Mouse (Mus musculus) CH12.LX (cell line): ENCODE data around the gene Ncl.

Experiments
- CHD2 ChIP-seq: IDR thresholded peaks from 2 replicates; pipeline ENCODE4 v1.6.1; 2011; ENCODE audit warnings: low read length, improper control_type of control experiment
- CTCF ChIP-seq, 2 experiments: IDR thresholded peaks in 1 of 2; conservative IDR thresholded peaks in 1 of 2; 2 replicates each; pipeline ENCODE4 v1.5.1; 2011 to 2012; ENCODE audit warnings: low read depth in 2 of 2, low read length in 2 of 2, improper control_type of control experiment in 1 of 2, inconsistent platforms in 1 of 2, mild to moderate bottlenecking in 1 of 2, moderate library complexity in 1 of 2
- ELF1 ChIP-seq: IDR thresholded peaks from 2 replicates; pipeline ENCODE4 v1.6.1; 2014; ENCODE audit warnings: low read depth, mild to moderate bottlenecking, inconsistent platforms, low read length, improper control_type of control experiment
- HCFC1 ChIP-seq: IDR thresholded peaks from 2 replicates; pipeline ENCODE4 v1.6.1; 2012; ENCODE audit warnings: low read depth, mild to moderate bottlenecking, inconsistent platforms, low read length, improper control_type of control experiment
- MAFK ChIP-seq: IDR thresholded peaks from 2 replicates; pipeline ENCODE4 v1.6.1; 2011; ENCODE audit warnings: low read length, improper control_type of control experiment; ENCODE audit not compliant: insufficient replicate concordance
- MAX ChIP-seq: IDR thresholded peaks from 2 replicates; pipeline ENCODE4 v1.6.1; 2011; ENCODE audit warnings: low read length, improper control_type of control experiment
- MAZ ChIP-seq: IDR thresholded peaks from 2 replicates; pipeline ENCODE4 v1.6.1; 2012; ENCODE audit warnings: low read depth, mild to moderate bottlenecking, inconsistent platforms, low read length, improper control_type of control experiment, moderate library complexity
- PAX5 ChIP-seq: IDR thresholded peaks from 2 replicates; pipeline ENCODE4 v1.6.1; 2012; ENCODE audit warnings: low read length, inconsistent platforms, mixed read lengths
- POLR2A ChIP-seq: IDR thresholded peaks from 2 replicates; pipeline ENCODE4 v1.6.1; 2011; ENCODE audit warnings: low read depth, mild to moderate bottlenecking, improper control_type of control experiment, low read length
- UBTF ChIP-seq: IDR thresholded peaks from 2 replicates; pipeline ENCODE4 v1.6.1; 2012; ENCODE audit warnings: low read depth, mild to moderate bottlenecking, inconsistent platforms, low read length, improper control_type of control experiment, moderate library complexity
- USF1 ChIP-seq: IDR thresholded peaks from 2 replicates; pipeline ENCODE4 v1.6.1; 2014; ENCODE audit warnings: low read depth, mild to moderate bottlenecking, inconsistent platforms, low read length, improper control_type of control experiment

DNA sequence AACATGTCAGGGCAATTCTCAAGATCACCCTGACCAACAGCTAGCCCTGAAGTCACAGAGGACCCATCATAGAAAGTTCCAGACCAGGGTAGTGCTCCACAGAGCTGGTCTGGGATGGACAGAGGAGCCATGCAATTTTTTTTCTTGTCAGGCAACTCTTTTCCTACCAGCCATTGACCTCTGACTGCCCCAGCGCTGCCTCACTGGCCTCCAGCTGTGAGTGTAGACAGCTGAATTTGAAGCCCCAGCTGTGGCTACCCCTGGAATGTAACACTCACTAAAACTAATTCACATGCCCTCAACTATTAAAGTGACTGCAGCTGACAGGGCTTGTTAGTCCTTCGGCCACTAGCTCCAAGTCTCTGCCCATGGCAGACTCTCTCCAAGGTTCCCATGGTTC lies 59.1 kb downstream of the Ncl start:
- TF ChIP-seq CTCF (conservative IDR thresholded peaks at IDR 0.05 in 1 of 2, IDR thresholded peaks at IDR 0.05 in 1 of 2; ENCODE audit: low read depth in 2 of 2, low read length in 2 of 2) (no peak), POLR2A (no peak), MAFK (no peak), MAX (no peak), USF1 (no peak), ELF1 (no peak), CHD2 (no peak), UBTF (no peak), PAX5 (no peak), HCFC1 (no peak), MAZ (no peak)
